16 mouse cellular contexts compared by ENCODE assay signal in genomic region chr7:126012325-126013021, GRCm38 (mm10).
A peak's percentile ranks its signal among the peaks of the same experiment; 100 is the strongest.
DNase-seq lines count a peak whose midpoint lies in the region; ATAC-seq and TF ChIP-seq lines count a peak whose summit lies in the region.
"Had no signal": no experiment of that assay in that cellular context is flagged by ENCODE, and none has a peak within 500 bp of the region (broad histone marks: within the 10 kb centered on the region; RNA-seq: fewer than 3 reads in every experiment).

No protein-coding gene starts in this region.

- TF ChIP-seq CTCF in forebrain, postnatal 0 days (IDR thresholded peaks at IDR 0.05; ENCODE audit: low read depth), result no peak

- no peak overlapping the region for H3K9ac ChIP-seq in forebrain, postnatal 0 days
- H3K9ac ChIP-seq in hindbrain, embryonic 16.5 days (ENCODE audit: low read depth, low read length), result no peak overlapping the region; the same call in 1 of the 2 replicates
- no peak overlapping the region for H3K9ac ChIP-seq in hindbrain, embryonic 11.5 days (ENCODE audit: low read depth, low read length)
- H3K9ac ChIP-seq in embryonic facial prominence, embryonic 15.5 days, result no peak overlapping the region
- no peak overlapping the region for H3K9ac ChIP-seq in limb, embryonic 13.5 days
- H3K9ac ChIP-seq: neural tube, embryonic 12.5 days had no signal

- no peaks in the 10 kb centered on the region for H3K36me3 ChIP-seq in forebrain, embryonic 10.5 days (replicated peaks)
- no peaks in the 10 kb centered on the region for H3K36me3 ChIP-seq in forebrain, postnatal 0 days (ENCODE audit: insufficient read depth)
- H3K36me3 ChIP-seq in hindbrain, embryonic 16.5 days (ENCODE audit: control insufficient read depth, insufficient read depth, low read length), result no peaks in the 10 kb centered on the region
- H3K36me3 ChIP-seq in hindbrain, embryonic 11.5 days (ENCODE audit: control insufficient read depth, insufficient read depth, low read length), result no peaks in the 10 kb centered on the region
- no peaks in the 10 kb centered on the region for H3K36me3 ChIP-seq in embryonic facial prominence, embryonic 15.5 days
- no peaks in the 10 kb centered on the region for H3K36me3 ChIP-seq in limb, embryonic 13.5 days
- H3K36me3 ChIP-seq: neural tube, embryonic 12.5 days had no signal

- H3K4me3 ChIP-seq in forebrain, embryonic 10.5 days, result no peak overlapping the region
- no peak overlapping the region for H3K4me3 ChIP-seq in forebrain, postnatal 0 days (ENCODE audit: low read depth, low read length)
- H3K4me3 ChIP-seq in hindbrain, embryonic 16.5 days (ENCODE audit: low read length), result no peak overlapping the region
- H3K4me3 ChIP-seq in hindbrain, embryonic 11.5 days (ENCODE audit: low read depth, low read length), result no peak overlapping the region
- H3K4me3 ChIP-seq in embryonic facial prominence, embryonic 15.5 days (replicated peaks), result no peak overlapping the region
- H3K4me3 ChIP-seq in limb, embryonic 13.5 days, result no peak overlapping the region
- H3K4me3 ChIP-seq: erythroblast, embryonic 14.5 days; gastrocnemius, adult 2 months; megakaryocyte, embryonic 14.5 days; neural tube, embryonic 12.5 days had no signal

- peak overlapping the region; percentile 36 for H3K27ac ChIP-seq in forebrain, embryonic 10.5 days
- no peak overlapping the region for H3K27ac ChIP-seq in forebrain, postnatal 0 days (ENCODE audit: low read depth, low read length)
- H3K27ac ChIP-seq in hindbrain, embryonic 16.5 days (ENCODE audit: low read depth, low read length), result 0 out of 2 replicates have a peak overlapping the region, but pooled peaks have one; percentile 32
- no peak overlapping the region for H3K27ac ChIP-seq in hindbrain, embryonic 11.5 days (ENCODE audit: low read depth, low read length)
- no peak overlapping the region for H3K27ac ChIP-seq in embryonic facial prominence, embryonic 15.5 days (replicated peaks)
- H3K27ac ChIP-seq in limb, embryonic 13.5 days, result no peak overlapping the region
- H3K27ac ChIP-seq: gastrocnemius, adult 2 months; neural tube, embryonic 12.5 days; stomach, postnatal 0 days had no signal

- peak; percentile 53 for DNase-seq in forebrain, embryonic 10.5 days (ENCODE audit: extremely low spot score, low spot score)
- DNase-seq in forebrain, postnatal 0 days, result no peak
- DNase-seq in hindbrain, embryonic 11.5 days (ENCODE audit: low spot score), result no peak
- no peak for DNase-seq in left cerebral cortex, adult 11 months (ENCODE audit: low spot score)
- no peak for DNase-seq in right cerebral cortex, adult 18-20 months
- DNase-seq: cerebellum, adult 2 months; gastrocnemius, adult 2 months; heart, postnatal 14 days; kidney, adult 11 months had no signal

- WGBS in forebrain, embryonic 10.5 days, result 34% methylated on average over 11 of the region's 11 CpGs
- 16% methylated on average over 11 of the region's 11 CpGs for WGBS in forebrain, postnatal 0 days
- WGBS in hindbrain, embryonic 16.5 days, result 58% methylated on average over 11 of the region's 11 CpGs
- 74% methylated on average over 11 of the region's 11 CpGs for WGBS in hindbrain, embryonic 11.5 days
- 32% methylated on average over 11 of the region's 11 CpGs for WGBS in embryonic facial prominence, embryonic 15.5 days
- WGBS in limb, embryonic 13.5 days, result 26% methylated on average over 11 of the region's 11 CpGs

- H3K4me1 ChIP-seq in forebrain, embryonic 10.5 days, result peaks cover 66% of the 10 kb centered on the region
- H3K4me1 ChIP-seq in forebrain, postnatal 0 days (ENCODE audit: insufficient read depth), result peaks cover 11% of the 10 kb centered on the region
- peaks cover 15% of the 10 kb centered on the region; the same call in 1 of the 2 replicates for H3K4me1 ChIP-seq in hindbrain, embryonic 16.5 days (ENCODE audit: control insufficient read depth, insufficient read depth, low read depth, low read length)
- H3K4me1 ChIP-seq in hindbrain, embryonic 11.5 days (replicated peaks; ENCODE audit: control insufficient read depth, insufficient read depth, low read length), result peaks cover 6% of the 10 kb centered on the region; the same call in 1 of the 2 replicates
- peaks cover 9% of the 10 kb centered on the region for H3K4me1 ChIP-seq in embryonic facial prominence, embryonic 15.5 days
- H3K4me1 ChIP-seq in limb, embryonic 13.5 days, result peaks cover 16% of the 10 kb centered on the region
- H3K4me1 ChIP-seq: megakaryocyte, embryonic 14.5 days had no signal

- ATAC-seq in forebrain, postnatal 0 days, result no peak; the same call in 1 of the 2 replicates
- ATAC-seq in hindbrain, embryonic 16.5 days, result peak; percentile 31; the same call in 1 of the 2 replicates
- ATAC-seq in hindbrain, embryonic 11.5 days (ENCODE audit: low FRiP score), result no peak
- peak; percentile 21; the same call in 1 of the 2 replicates for ATAC-seq in embryonic facial prominence, embryonic 15.5 days (ENCODE audit: insufficient number of reproducible peaks, low FRiP score, low TSS enrichment, low read depth)
- ATAC-seq in limb, embryonic 13.5 days (ENCODE audit: low FRiP score, low read depth), result 0 out of 2 replicates have a peak, but pooled peaks have one; percentile 7

- H3K4me2 ChIP-seq in forebrain, postnatal 0 days (ENCODE audit: low read depth), result no peak overlapping the region
- no peak overlapping the region for H3K4me2 ChIP-seq in hindbrain, embryonic 16.5 days (ENCODE audit: low read length)
- no peak overlapping the region for H3K4me2 ChIP-seq in hindbrain, embryonic 11.5 days (replicated peaks; ENCODE audit: low read depth, low read length)
- H3K4me2 ChIP-seq in embryonic facial prominence, embryonic 15.5 days (replicated peaks), result no peak overlapping the region
- no peak overlapping the region for H3K4me2 ChIP-seq in limb, embryonic 13.5 days (replicated peaks)
- H3K4me2 ChIP-seq: neural tube, embryonic 12.5 days had no signal

- H3K27me3 ChIP-seq in forebrain, embryonic 10.5 days (ENCODE audit: poor library complexity, severe bottlenecking), result peaks cover 37% of the 10 kb centered on the region
- H3K27me3 ChIP-seq in forebrain, postnatal 0 days (ENCODE audit: insufficient read depth, low read length), result no peaks in the 10 kb centered on the region
- no peaks in the 10 kb centered on the region; the same call in 1 of the 2 replicates for H3K27me3 ChIP-seq in hindbrain, embryonic 16.5 days (replicated peaks; ENCODE audit: control insufficient read depth, insufficient read depth, low read length)
- no peaks in the 10 kb centered on the region for H3K27me3 ChIP-seq in hindbrain, embryonic 11.5 days (ENCODE audit: control insufficient read depth, insufficient read depth, low read length)
- H3K27me3 ChIP-seq in embryonic facial prominence, embryonic 15.5 days, result no peaks in the 10 kb centered on the region
- no peaks in the 10 kb centered on the region for H3K27me3 ChIP-seq in limb, embryonic 13.5 days
- H3K27me3 ChIP-seq: neural tube, embryonic 12.5 days had no signal

- H3K9me3 ChIP-seq in forebrain, embryonic 10.5 days, result no peaks in the 10 kb centered on the region
- H3K9me3 ChIP-seq in forebrain, postnatal 0 days (ENCODE audit: low read length), result no peaks in the 10 kb centered on the region
- H3K9me3 ChIP-seq in hindbrain, embryonic 16.5 days (ENCODE audit: control insufficient read depth, low read length), result no peaks in the 10 kb centered on the region
- no peaks in the 10 kb centered on the region for H3K9me3 ChIP-seq in hindbrain, embryonic 11.5 days (ENCODE audit: control insufficient read depth, low read length)
- H3K9me3 ChIP-seq in embryonic facial prominence, embryonic 15.5 days (replicated peaks), result no peaks in the 10 kb centered on the region
- H3K9me3 ChIP-seq in limb, embryonic 13.5 days, result no peaks in the 10 kb centered on the region
- H3K9me3 ChIP-seq: megakaryocyte, embryonic 14.5 days; neural tube, embryonic 12.5 days had no signal

Comparison
In these comparisons a context has a peak if more than half of its experiments do, and no peak if none do; other contexts are left out.
1. H3K27ac ChIP-seq: peak in forebrain, embryonic 10.5 days (single experiment) and hindbrain, embryonic 16.5 days (single experiment); none in forebrain, postnatal 0 days (single experiment), hindbrain, embryonic 11.5 days (single experiment), embryonic facial prominence, embryonic 15.5 days (single experiment) and limb, embryonic 13.5 days (single experiment).
2. ATAC-seq: peak in hindbrain, embryonic 16.5 days (single experiment), embryonic facial prominence, embryonic 15.5 days (single experiment) and limb, embryonic 13.5 days (single experiment); none in forebrain, postnatal 0 days (single experiment) and hindbrain, embryonic 11.5 days (single experiment).